Mouse (Mus musculus) limb, embryonic 12.5 days (tissue): ENCODE results near the gene Senp7. TPM values are rescaled to one million over a fixed set of nuclear protein-coding genes. Genes with fewer than 3 reads are reported as not detected.
"Not testable (repeated sequence)": the region's sequence is repeated elsewhere in the genome, so short reads cannot be mapped to it uniquely, and the experiment has no call there.

ENCODE experiments used
- ATAC-seq: fragments of 200-750 bp; cut with Nextera tagmentation; 2 replicates; pipeline ENCODE4 v1.8.0; 2017; ENCODE audit warnings: low read depth, moderate TSS enrichment; ENCODE audit not compliant: insufficient number of reproducible peaks, insufficient read depth, low FRiP score, low TSS enrichment
- H3K27ac ChIP-seq: fragments of 300-500 bp; sonication (generic); 2 replicates; pipeline ENCODE4 v1.5.1; 2016; ENCODE audit warnings: mild to moderate bottlenecking, moderate library complexity
- H3K27me3 ChIP-seq: fragments of 300-500 bp; sonication (generic); 2 replicates; pipeline ENCODE4 v1.6.1; 2016; ENCODE audit warnings: mild to moderate bottlenecking, moderate library complexity
- H3K36me3 ChIP-seq: fragments of 300-500 bp; sonication (generic); 2 replicates; pipeline ENCODE4 v1.6.1; 2016; ENCODE audit warnings: mild to moderate bottlenecking, moderate library complexity
- H3K4me1 ChIP-seq: fragments of 300-500 bp; sonication (generic); replicated peaks from 2 replicates; pipeline ENCODE4 v1.6.1; 2016
- H3K4me2 ChIP-seq: fragments of 300-500 bp; sonication (generic); 2 replicates; pipeline ENCODE4 v1.6.1; 2016; ENCODE audit warnings: mild to moderate bottlenecking, moderate library complexity
- H3K4me3 ChIP-seq: fragments of 300-500 bp; sonication (generic); replicated peaks from 2 replicates; pipeline ENCODE4 v1.5.1; 2016; ENCODE audit warnings: mild to moderate bottlenecking
- H3K9ac ChIP-seq: fragments of 300-500 bp; sonication (generic); replicated peaks from 2 replicates; pipeline ENCODE4 v1.6.1; 2016; ENCODE audit warnings: mild to moderate bottlenecking, moderate library complexity
- H3K9me3 ChIP-seq: fragments of 300-500 bp; sonication (generic); 2 replicates; pipeline ENCODE4 v1.6.1; 2016; ENCODE audit warnings: mild to moderate bottlenecking, moderate library complexity
- WGBS: fragments of 180-500 bp; shearing (Covaris S2); methylation state at CpG from one replicate; pipeline ENCODE4 v1.1.7; 2016; 5-methylcytosine and 5-hydroxymethylcytosine counted together
- polyA plus RNA-seq: library from polyadenylated mRNA; unstranded; fragments of >200 nt; fragmentation: Nextera tagmentation; extraction: Ambion mirVana; gene quantifications from 2 replicates; pipeline ENCODE4 v1.2.1, GENCODE M21; 2016

Senp7 gene
- polyA plus RNA-seq, 1 experiment from 2014 or later: 39.2 TPM

DNA sequence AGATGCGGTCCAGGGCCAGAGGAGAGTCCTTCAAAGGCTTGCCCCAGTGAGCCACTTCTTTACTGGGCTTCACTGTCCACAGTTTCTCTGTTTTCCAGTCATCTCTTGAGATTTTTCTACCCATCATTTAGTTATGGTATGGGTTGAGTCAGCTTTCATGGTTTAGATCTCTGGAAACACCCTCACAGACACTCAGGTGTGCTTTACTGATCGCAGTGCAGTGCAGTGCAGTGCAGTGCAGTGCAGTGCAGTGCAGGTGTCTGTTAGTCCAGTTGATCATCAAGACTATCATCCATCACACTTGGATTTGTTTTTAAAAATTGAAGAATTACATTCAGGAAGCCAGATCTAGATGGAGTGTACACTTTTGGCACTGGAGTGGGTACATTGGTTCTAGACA is 38.2 kb downstream of the Senp7 start:
- Histone ChIP-seq H3K36me3 (peaks cover 24% of the 10 kb centered on the region; the same call in 1 of the 2 replicates), H3K4me2 (no peak overlapping the region), H3K4me3 (no peak overlapping the region), H3K9me3 (no peaks in the 10 kb centered on the region), H3K27me3 (no peaks in the 10 kb centered on the region), H3K4me1 (no peaks in the 10 kb centered on the region), H3K9ac (no peak overlapping the region), H3K27ac (no peak overlapping the region)
- 94% methylated on average over 2 of the region's 2 CpGs for WGBS
- ATAC-seq: no peak

GRCm38 (mm10) chr16:56090385-56090784 is 42.2 kb downstream of the Senp7 start:
- Histone ChIP-seq H3K9ac (no peak overlapping the region), H3K4me2 (no peak overlapping the region), H3K9me3 (no peaks in the 10 kb centered on the region), H3K4me3 (no peak overlapping the region), H3K36me3 (peaks cover 26% of the 10 kb centered on the region), H3K27ac (no peak overlapping the region), H3K27me3 (no peaks in the 10 kb centered on the region), H3K4me1 (no peaks in the 10 kb centered on the region)
- WGBS: 85% methylated on average over 2 of the region's 2 CpGs
- ATAC-seq: no peak

DNA sequence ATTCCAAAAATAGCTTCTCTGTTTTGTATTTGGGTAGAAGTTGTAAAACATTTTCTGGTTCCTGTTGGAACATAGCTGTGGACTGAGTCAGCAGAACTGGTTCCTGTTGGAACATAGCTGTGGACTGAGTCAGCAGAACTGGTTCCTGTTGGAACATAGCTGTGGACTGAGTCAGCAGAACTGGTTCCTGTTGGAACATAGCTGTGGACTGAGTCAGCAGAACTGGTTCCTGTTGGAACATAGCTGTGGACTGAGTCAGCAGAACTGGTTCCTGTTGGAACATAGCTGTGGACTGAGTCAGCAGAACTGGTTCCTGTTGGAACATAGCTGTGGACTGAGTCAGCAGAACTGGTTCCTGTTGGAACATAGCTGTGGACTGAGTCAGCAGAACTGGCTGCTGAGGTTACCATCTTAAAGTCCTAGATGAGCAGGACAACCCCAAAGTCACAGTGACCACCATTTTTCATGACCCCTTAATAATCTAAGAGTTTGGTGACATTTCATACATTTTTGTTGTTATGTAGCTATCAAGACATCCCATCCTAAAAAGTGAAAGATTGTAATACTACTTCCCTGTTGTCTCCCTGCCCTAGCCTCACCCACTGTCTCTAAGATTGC is 48.4 kb downstream of the Senp7 start:
- peaks cover 52% of the 10 kb centered on the region for H3K36me3 ChIP-seq
- not testable (repeated sequence) for H3K27me3 ChIP-seq, H3K9ac ChIP-seq, H3K4me1 ChIP-seq, H3K4me3 ChIP-seq, H3K4me2 ChIP-seq, H3K27ac ChIP-seq, ATAC-seq, H3K9me3 ChIP-seq

GRCm38 (mm10) chr16:56115706-56116105 is 67.6 kb downstream of the Senp7 start:
- WGBS: 92% methylated on average over 3 of the region's 3 CpGs
- no peaks in the 10 kb centered on the region; the same call in 1 of the 2 replicates for H3K9me3 ChIP-seq
- H3K36me3 ChIP-seq: peaks cover 40% of the 10 kb centered on the region
- H3K27ac ChIP-seq: no peak overlapping the region
- peaks cover 4% of the 10 kb centered on the region for H3K4me1 ChIP-seq
- no peak overlapping the region for H3K4me3 ChIP-seq
- no peaks in the 10 kb centered on the region for H3K27me3 ChIP-seq
- H3K4me2 ChIP-seq: no peak overlapping the region
- ATAC-seq: no peak
- no peak overlapping the region for H3K9ac ChIP-seq

DNA sequence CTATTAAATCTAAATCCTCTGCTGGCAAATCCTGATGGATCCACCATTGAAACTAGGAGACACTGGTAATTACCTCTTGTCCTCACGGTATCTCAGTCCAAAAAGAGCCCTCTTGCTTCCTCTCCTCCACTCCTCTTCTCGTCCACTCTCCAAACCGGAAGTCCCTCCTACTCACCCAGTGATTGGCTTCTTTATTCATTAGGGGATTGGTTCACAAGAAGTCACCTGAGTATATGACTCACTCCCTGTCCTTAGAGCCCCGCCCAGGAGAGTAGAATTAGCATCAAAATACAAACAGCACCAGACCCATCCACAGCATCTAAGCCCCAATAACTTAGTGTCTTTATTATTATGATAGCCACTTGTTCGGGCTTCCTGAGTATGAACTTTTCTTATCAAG is 68.0 kb downstream of the Senp7 start:
- H3K9me3 ChIP-seq: no peaks in the 10 kb centered on the region; the same call in 1 of the 2 replicates
- H3K36me3 ChIP-seq: peaks cover 42% of the 10 kb centered on the region
- H3K4me2 ChIP-seq: no peak overlapping the region
- peaks cover 4% of the 10 kb centered on the region for H3K4me1 ChIP-seq
- ATAC-seq: no peak
- no peak overlapping the region for H3K9ac ChIP-seq
- no peak overlapping the region for H3K27ac ChIP-seq
- H3K27me3 ChIP-seq: no peaks in the 10 kb centered on the region
- 88% methylated on average over 5 of the region's 5 CpGs for WGBS
- no peak overlapping the region for H3K4me3 ChIP-seq

DNA sequence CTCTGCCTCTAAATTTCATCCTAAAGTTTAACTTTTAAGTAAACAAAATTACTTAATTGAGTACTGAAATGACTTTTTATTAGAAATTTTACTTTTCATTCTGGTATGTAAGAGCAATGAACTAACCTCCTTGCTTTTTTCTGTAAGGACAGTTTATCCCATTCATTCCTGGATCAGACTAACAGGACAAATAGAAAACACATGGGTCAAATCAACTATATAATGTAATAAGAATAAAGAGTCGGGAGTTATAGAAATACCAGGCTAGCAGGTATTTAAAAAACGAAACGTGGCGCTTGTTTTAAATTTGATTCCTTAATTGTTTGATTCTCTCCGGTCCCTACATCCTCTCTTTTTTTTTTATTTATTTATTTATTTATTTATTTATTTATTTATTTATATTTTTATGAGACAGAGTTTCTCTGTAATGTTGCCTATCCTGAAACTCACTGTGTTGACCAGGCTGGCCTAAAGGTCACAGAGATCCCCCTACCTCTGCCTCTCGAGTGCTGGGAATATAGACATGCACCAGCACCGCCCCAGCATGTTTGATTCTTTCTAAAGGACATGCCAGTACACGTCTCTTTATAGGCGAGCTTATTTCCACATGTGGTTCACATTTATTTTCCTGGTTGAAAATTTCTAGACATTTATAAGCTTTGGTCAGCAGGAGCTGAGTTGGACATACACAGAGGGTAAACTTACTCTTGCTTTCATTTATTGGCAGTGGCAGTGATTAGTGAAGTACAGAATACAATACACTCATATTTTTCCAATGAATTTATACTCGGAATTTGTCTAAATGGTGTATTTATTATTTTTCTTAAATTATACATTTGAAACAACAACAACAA is 69.4 kb downstream of the Senp7 start:
- Histone ChIP-seq H3K36me3 (peaks cover 37% of the 10 kb centered on the region), H3K4me3 (no peak overlapping the region), H3K4me2 (no peak overlapping the region), H3K27ac (no peak overlapping the region), H3K4me1 (peaks cover 4% of the 10 kb centered on the region), H3K9me3 (no peaks in the 10 kb centered on the region; the same call in 1 of the 2 replicates), H3K9ac (no peak overlapping the region), H3K27me3 (no peaks in the 10 kb centered on the region)
- ATAC-seq: no peak; the same call in 1 of the 2 replicates
- WGBS: 56% methylated on average over 10 of the region's 10 CpGs

GRCm38 (mm10) chr16:56122517-56122916 is 74.4 kb downstream of the Senp7 start:
- ATAC-seq: no peak
- Histone ChIP-seq H3K36me3 (peaks cover 37% of the 10 kb centered on the region), H3K4me1 (peaks cover 4% of the 10 kb centered on the region), H3K9me3 (no peaks in the 10 kb centered on the region), H3K4me2 (no peak overlapping the region), H3K9ac (no peak overlapping the region), H3K27me3 (no peaks in the 10 kb centered on the region), H3K4me3 (no peak overlapping the region), H3K27ac (no peak overlapping the region)
- WGBS: 86% methylated on average over 5 of the region's 5 CpGs

DNA sequence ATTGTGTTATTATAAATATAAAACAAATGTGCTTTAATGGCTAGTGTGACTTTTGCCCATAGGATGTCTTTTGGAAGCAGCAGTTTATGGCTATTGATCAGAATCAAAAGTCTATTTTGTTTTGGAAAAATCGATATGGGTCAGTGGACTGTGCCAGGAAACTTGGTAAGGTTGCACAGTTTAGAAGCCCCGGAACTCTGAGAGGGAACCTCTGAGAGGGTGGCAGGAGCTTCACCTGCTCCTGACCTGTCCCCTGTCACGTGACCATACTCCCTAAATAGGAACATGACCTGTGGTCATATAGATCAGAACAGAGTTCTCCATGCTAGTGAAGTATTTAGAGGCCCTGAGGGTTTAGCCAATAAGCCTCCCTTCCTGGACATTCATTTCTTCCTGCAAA is 75.9 kb downstream of the Senp7 start:
- Histone ChIP-seq H3K27me3 (no peaks in the 10 kb centered on the region), H3K9me3 (no peaks in the 10 kb centered on the region), H3K27ac (no peak overlapping the region), H3K4me1 (no peaks in the 10 kb centered on the region), H3K4me2 (no peak overlapping the region), H3K36me3 (peaks cover 49% of the 10 kb centered on the region), H3K4me3 (no peak overlapping the region), H3K9ac (no peak overlapping the region)
- ATAC-seq: no peak
- 83% methylated on average over 3 of the region's 3 CpGs for WGBS

- no peak for ATAC-seq
- Histone ChIP-seq H3K27me3 (no peaks in the 10 kb centered on the region), H3K36me3 (peaks cover 25% of the 10 kb centered on the region), H3K4me1 (no peaks in the 10 kb centered on the region), H3K4me2 (no peak overlapping the region), H3K9ac (no peak overlapping the region), H3K9me3 (no peaks in the 10 kb centered on the region), H3K27ac (no peak overlapping the region), H3K4me3 (no peak overlapping the region)
- 40% methylated on average over 3 of the region's 3 CpGs for WGBS
Observed at GRCm38 (mm10) chr16:56131666-56132065, 83.5 kb downstream of the Senp7 start.

DNA sequence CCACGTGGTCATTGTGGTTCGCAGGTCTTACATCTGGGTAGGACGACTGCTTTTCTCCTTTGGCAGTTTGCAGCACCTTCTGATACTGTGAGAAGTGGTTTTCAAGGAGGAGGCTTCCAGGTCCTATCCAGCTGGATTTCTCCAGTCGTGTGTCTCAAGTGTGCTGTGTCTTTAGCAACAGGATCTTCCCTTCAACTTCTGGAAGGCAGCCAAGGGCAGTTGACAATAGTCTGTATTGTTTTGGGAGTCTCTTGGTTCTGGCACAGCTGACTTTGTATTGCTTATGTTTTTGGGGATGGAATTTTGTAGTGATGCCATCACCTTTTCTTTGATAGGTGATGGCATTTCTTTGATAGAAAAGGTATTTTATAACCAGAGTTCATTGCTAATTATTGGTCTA is 86.0 kb downstream of the Senp7 start:
- Histone ChIP-seq H3K9me3 (no peaks in the 10 kb centered on the region), H3K27ac (no peak overlapping the region), H3K36me3 (peaks cover 13% of the 10 kb centered on the region), H3K9ac (no peak overlapping the region), H3K4me2 (no peak overlapping the region), H3K27me3 (no peaks in the 10 kb centered on the region), H3K4me1 (no peaks in the 10 kb centered on the region), H3K4me3 (no peak overlapping the region)
- WGBS: 59% methylated on average over 4 of the region's 4 CpGs
- ATAC-seq: no peak

DNA sequence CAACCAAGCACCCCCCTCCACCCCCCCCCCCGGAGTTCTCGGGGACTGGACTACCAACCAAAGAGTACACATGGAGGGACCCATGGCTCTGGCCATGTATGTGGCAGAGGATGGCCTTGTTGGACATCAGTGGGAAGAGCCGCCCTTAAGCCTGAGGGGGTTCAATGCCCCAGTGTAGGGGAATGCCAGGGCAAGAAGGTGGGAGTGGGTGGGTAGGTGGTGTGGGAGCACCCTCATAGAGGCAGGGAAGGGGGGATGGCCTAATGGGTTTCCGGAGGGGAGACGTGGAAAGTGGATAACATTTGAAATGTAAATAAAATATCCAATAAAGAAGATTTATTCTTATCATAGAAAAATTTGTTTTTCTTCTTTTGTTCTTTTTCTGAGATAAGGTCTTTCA is 89.5 kb downstream of the Senp7 start:
- not testable (repeated sequence) for H3K9ac ChIP-seq, H3K27me3 ChIP-seq, H3K4me3 ChIP-seq, H3K27ac ChIP-seq, H3K4me2 ChIP-seq, H3K9me3 ChIP-seq, ATAC-seq, H3K4me1 ChIP-seq
- peaks cover 13% of the 10 kb centered on the region for H3K36me3 ChIP-seq
- WGBS: 89% methylated on average over 5 of the region's 5 CpGs
